ENCODE assay signal across 8 mouse cellular contexts in the genomic region with DNA sequence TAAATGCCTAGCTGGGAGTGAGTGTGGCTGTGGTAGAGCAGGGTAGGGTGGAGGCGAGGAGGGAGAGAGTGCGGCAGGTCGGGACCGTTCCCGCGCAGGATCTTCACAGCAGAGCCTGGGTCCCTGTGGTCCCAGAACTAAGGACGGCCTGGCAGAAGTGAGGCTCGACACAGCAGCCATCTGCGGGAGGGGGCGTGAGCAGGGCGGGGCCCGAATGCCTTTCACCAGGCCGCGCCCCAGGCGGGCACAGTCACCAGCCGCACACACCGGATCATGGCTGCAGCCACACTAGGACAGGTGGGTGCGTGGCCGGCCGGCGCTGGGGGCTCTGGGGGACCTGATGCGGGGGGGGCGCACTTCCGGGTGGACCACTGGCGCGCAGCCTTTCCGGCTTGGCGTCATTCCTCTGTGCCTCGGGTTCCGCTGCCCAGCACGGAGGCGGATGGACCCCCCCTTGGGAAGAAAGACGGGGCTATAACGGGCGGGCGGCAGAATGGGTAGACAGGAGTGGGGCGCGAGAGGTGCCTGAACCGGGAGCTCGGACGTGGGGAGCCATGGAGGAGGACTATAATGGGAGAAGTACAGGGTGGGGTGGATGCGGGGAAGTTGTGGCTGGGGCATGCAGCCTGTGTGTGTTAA. TPM values are rescaled to one million over a fixed set of nuclear protein-coding genes. Genes with fewer than 3 reads are reported as not detected.
A peak's percentile ranks its signal among the peaks of the same experiment; 100 is the strongest.
DNase-seq lines count a peak whose midpoint lies in the region; ATAC-seq and TF ChIP-seq lines count a peak whose summit lies in the region.

TSS of gene Bcat2 (plus strand) at position 51 of the 639 bp plus-strand sequence.

- peak; percentile 82 for ATAC-seq in erythroid progenitor cell, adult 5-6 weeks (replicated peaks; ENCODE audit: low FRiP score, poor library complexity, severe bottlenecking)
- peak; percentile 79 for ATAC-seq in heart, embryonic 12.5 days (ENCODE audit: insufficient number of reproducible peaks, low FRiP score)
- ATAC-seq in kidney, embryonic 16.5 days (ENCODE audit: low FRiP score, low TSS enrichment): peak; percentile 62
- peak; percentile 75 for ATAC-seq in midbrain, postnatal 0 days (ENCODE audit: low FRiP score)

- peaks cover 9% of the 10 kb centered on the region for H3K4me1 ChIP-seq in brown adipose tissue, adult 24 weeks (ENCODE audit: control insufficient read depth, insufficient read depth, insufficient read length, low read length)
- peaks cover 42% of the 10 kb centered on the region for H3K4me1 ChIP-seq in heart, embryonic 12.5 days (replicated peaks)
- peaks cover 61% of the 10 kb centered on the region for H3K4me1 ChIP-seq in kidney, embryonic 16.5 days (ENCODE audit: insufficient read depth, low read length)
- peaks cover 6% of the 10 kb centered on the region; the same call in 1 of the 2 replicates for H3K4me1 ChIP-seq in midbrain, postnatal 0 days (ENCODE audit: insufficient read depth, low read length)

- TF ChIP-seq CTCF in midbrain, postnatal 0 days (IDR thresholded peaks at IDR 0.05): peak; percentile 19; the same call in 1 of the 2 replicates

- DNase-seq in CD4-positive, CD25-positive, alpha-beta regulatory T cell, adult 2 months (ENCODE audit: low read depth, low spot score): peak; percentile 86
- DNase-seq in liver: peak; percentile 88
- DNase-seq in midbrain, postnatal 0 days (ENCODE audit: low spot score): peak; percentile 78
- peak; percentile 57 to 72 for DNase-seq in spleen, postnatal 14 days (ENCODE audit: low spot score in 2 of 2)

- no peaks in the 10 kb centered on the region for H3K36me3 ChIP-seq in heart, embryonic 12.5 days
- H3K36me3 ChIP-seq in kidney, embryonic 16.5 days (ENCODE audit: insufficient read depth, low read length): no peaks in the 10 kb centered on the region
- H3K36me3 ChIP-seq in midbrain, postnatal 0 days (ENCODE audit: insufficient read depth, low read length): no peaks in the 10 kb centered on the region

- H3K27ac ChIP-seq in brown adipose tissue, adult 24 weeks (replicated peaks; ENCODE audit: low read depth, low read length): peak within 1 kb of the TSS; percentile 67
- H3K27ac ChIP-seq in heart, embryonic 12.5 days (ENCODE audit: poor library complexity, severe bottlenecking): peak within 1 kb of the TSS; percentile 81
- H3K27ac ChIP-seq in kidney, embryonic 16.5 days (ENCODE audit: low read length): peak within 1 kb of the TSS; percentile 93
- peak within 1 kb of the TSS; percentile 87 for H3K27ac ChIP-seq in midbrain, postnatal 0 days (ENCODE audit: low read depth, low read length)

- peak within 1 kb of the TSS; percentile 81 for H3K9ac ChIP-seq in heart, embryonic 12.5 days
- peak within 1 kb of the TSS; percentile 82 for H3K9ac ChIP-seq in kidney, embryonic 16.5 days (replicated peaks; ENCODE audit: low read length)
- H3K9ac ChIP-seq in midbrain, postnatal 0 days (replicated peaks; ENCODE audit: low read length, poor library complexity, severe bottlenecking): peak within 1 kb of the TSS; percentile 90

- H3K4me3 ChIP-seq in brown adipose tissue, adult 24 weeks (ENCODE audit: insufficient read depth, low read depth, low read length): peak within 1 kb of the TSS; percentile 77
- peak within 1 kb of the TSS; percentile 71 for H3K4me3 ChIP-seq in heart, embryonic 12.5 days
- peak within 1 kb of the TSS; percentile 72 for H3K4me3 ChIP-seq in kidney, embryonic 16.5 days (ENCODE audit: low read length)
- H3K4me3 ChIP-seq in midbrain, postnatal 0 days (ENCODE audit: low read depth, low read length): peak within 1 kb of the TSS; percentile 66

- no peaks in the 10 kb centered on the region for H3K9me3 ChIP-seq in heart, embryonic 12.5 days (replicated peaks)
- H3K9me3 ChIP-seq in kidney, embryonic 16.5 days (ENCODE audit: low read length): no peaks in the 10 kb centered on the region
- no peaks in the 10 kb centered on the region for H3K9me3 ChIP-seq in midbrain, postnatal 0 days (ENCODE audit: low read length)

- peak within 1 kb of the TSS; percentile 79 for H3K4me2 ChIP-seq in heart, embryonic 12.5 days
- peak within 1 kb of the TSS; percentile 67 for H3K4me2 ChIP-seq in kidney, embryonic 16.5 days (replicated peaks; ENCODE audit: low read depth, low read length)
- peak within 1 kb of the TSS; percentile 80 for H3K4me2 ChIP-seq in midbrain, postnatal 0 days (ENCODE audit: low read depth, low read length, poor library complexity, severe bottlenecking)

- no peaks in the 10 kb centered on the region for H3K27me3 ChIP-seq in heart, embryonic 12.5 days (replicated peaks)
- H3K27me3 ChIP-seq in kidney, embryonic 16.5 days (ENCODE audit: insufficient read depth, low read length): no peaks in the 10 kb centered on the region
- H3K27me3 ChIP-seq in midbrain, postnatal 0 days (ENCODE audit: insufficient read depth, low read length): no peaks in the 10 kb centered on the region

- under 1% methylated on average over 42 of the region's 42 CpGs for WGBS in heart, embryonic 12.5 days
- under 1% methylated on average over 42 of the region's 42 CpGs for WGBS in kidney, embryonic 16.5 days
- WGBS in midbrain, postnatal 0 days: 0% methylated on average over 40 of the region's 42 CpGs

RNA-seq across cellular contexts. Expression of gene Bcat2, which starts in this region (rescaled TPM):
- 82.0 and 135 TPM in 2 replicates for polyA plus RNA-seq in brown adipose tissue, adult 24 weeks (2012; ENCODE audit: insufficient read depth, insufficient read length, missing spikeins)
- total RNA-seq in erythroid progenitor cell, adult 5-6 weeks (2015; ENCODE audit: low replicate concordance): 8.4 and 17.7 TPM in 2 replicates
- 4.0 and 22.0 TPM in 2 replicates for total RNA-seq in erythroid progenitor cell, adult 5-6 weeks (2017; ENCODE audit: low replicate concordance)
- 64.7 and 66.6 TPM in 2 replicates for polyA plus RNA-seq in heart, embryonic 12.5 days (2016; fragmentation: Nextera tagmentation; extraction: Ambion mirVana)
- 87.9 and 93.2 TPM in 2 replicates for polyA plus RNA-seq in kidney, embryonic 16.5 days (2015; fragmentation: Nextera tagmentation; extraction: Ambion mirVana)
- 12.4 and 14.9 TPM in 2 replicates for total RNA-seq in midbrain, postnatal 0 days (2014; rRNA removed)
- 18.3 and 19.3 TPM in 2 replicates for polyA plus RNA-seq in midbrain, postnatal 0 days (2015; fragmentation: Nextera tagmentation; extraction: Ambion mirVana)

Comparison
In these comparisons a context has a peak if more than half of its experiments do, and no peak if none do; other contexts are left out.
1. Peak in every context shown above with its lines: DNase-seq, ATAC-seq, H3K4me3 ChIP-seq and H3K27ac ChIP-seq.